Comparison of ENCODE assay signal across 8 mouse cellular contexts in the genomic region with DNA sequence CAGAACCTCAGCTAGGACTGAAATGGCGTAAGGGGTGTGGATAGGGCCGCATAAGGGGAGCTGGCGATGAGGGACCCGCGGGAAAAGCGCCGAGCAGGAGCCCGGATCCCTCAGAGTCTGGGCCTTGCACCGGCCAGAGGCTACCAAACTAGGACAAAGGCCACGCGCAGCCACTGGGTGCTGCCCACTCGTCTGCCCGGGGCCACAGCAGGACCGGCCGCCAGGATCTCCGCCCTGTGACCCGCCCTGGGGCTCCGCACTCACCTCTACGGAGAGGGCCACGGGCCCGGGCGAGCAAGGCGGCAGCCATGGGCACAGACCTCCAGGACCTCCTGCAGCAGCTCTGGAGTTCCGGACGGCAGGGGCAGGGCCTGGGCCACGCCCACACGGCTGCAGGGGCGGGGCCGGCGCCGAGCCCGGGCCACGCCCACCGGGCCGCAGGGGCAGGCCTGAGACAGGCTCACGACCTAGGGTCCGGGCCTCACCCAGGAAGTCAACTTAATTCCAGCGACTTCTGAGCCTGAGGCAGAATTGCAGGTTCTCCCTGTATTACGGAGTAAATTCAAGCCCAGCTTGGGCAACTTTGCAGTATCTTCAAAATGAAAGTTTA. TPM values are rescaled to one million over a fixed set of nuclear protein-coding genes. Genes with fewer than 3 reads are reported as not detected.
DNase-seq lines count a peak whose midpoint lies in the region; ATAC-seq and TF ChIP-seq lines count a peak whose summit lies in the region.

A gene (minus strand): TSS at position 386 of the 610 bp plus-strand sequence.

- peak within 1 kb of the TSS; percentile 59; the same call in 1 of the 2 replicates for H3K27ac ChIP-seq in forebrain, embryonic 12.5 days
- peak within 1 kb of the TSS; percentile 80 for H3K27ac ChIP-seq in heart, postnatal 0 days (ENCODE audit: low read depth)
- peak within 1 kb of the TSS; percentile 55 for H3K27ac ChIP-seq in lung, embryonic 15.5 days

- peaks cover 14% of the 10 kb centered on the region for H3K4me1 ChIP-seq in forebrain, embryonic 12.5 days
- H3K4me1 ChIP-seq in heart, postnatal 0 days (ENCODE audit: control insufficient read depth, insufficient read depth) = 0 out of 2 replicates have a peak, but pooled peaks cover 3% of the 10 kb centered on the region
- peaks cover 10% of the 10 kb centered on the region; the same call in 1 of the 2 replicates for H3K4me1 ChIP-seq in lung, embryonic 15.5 days

- H3K9ac ChIP-seq in forebrain, embryonic 12.5 days = peak within 1 kb of the TSS; percentile 84
- peak within 1 kb of the TSS; percentile 82 for H3K9ac ChIP-seq in heart, postnatal 0 days (replicated peaks; ENCODE audit: low read depth, low read length)
- H3K9ac ChIP-seq in lung, embryonic 15.5 days = peak within 1 kb of the TSS; percentile 72

- TF ChIP-seq EP300 in heart, postnatal 0 days (IDR thresholded peaks at IDR 0.05; ENCODE audit: low read depth) = 0 out of 2 replicates have a peak, but pooled peaks have one; percentile 17

- H3K27me3 ChIP-seq in forebrain, embryonic 12.5 days = no peaks in the 10 kb centered on the region
- H3K27me3 ChIP-seq in heart, postnatal 0 days (ENCODE audit: control insufficient read depth, insufficient read depth, low read length) = no peaks in the 10 kb centered on the region
- H3K27me3 ChIP-seq in lung, embryonic 15.5 days = no peaks in the 10 kb centered on the region

- H3K36me3 ChIP-seq in forebrain, embryonic 12.5 days (replicated peaks) = peaks cover 25% of the 10 kb centered on the region
- peaks cover 29% of the 10 kb centered on the region; the same call in 1 of the 2 replicates for H3K36me3 ChIP-seq in heart, postnatal 0 days (replicated peaks; ENCODE audit: control insufficient read depth, insufficient read depth, low read length)
- H3K36me3 ChIP-seq in lung, embryonic 15.5 days = peaks cover 20% of the 10 kb centered on the region

- H3K4me3 ChIP-seq in forebrain, embryonic 12.5 days (replicated peaks) = peak within 1 kb of the TSS; percentile 74
- peak within 1 kb of the TSS; percentile 79 for H3K4me3 ChIP-seq in heart, postnatal 0 days (ENCODE audit: low read depth, low read length)
- H3K4me3 ChIP-seq in lung, embryonic 15.5 days = peak within 1 kb of the TSS; percentile 59

- H3K9me3 ChIP-seq in forebrain, embryonic 12.5 days = no peaks in the 10 kb centered on the region
- H3K9me3 ChIP-seq in heart, postnatal 0 days (replicated peaks; ENCODE audit: control insufficient read depth, low read length) = no peaks in the 10 kb centered on the region
- no peaks in the 10 kb centered on the region for H3K9me3 ChIP-seq in lung, embryonic 15.5 days

- peak; percentile 82 for DNase-seq in ES-CJ7 (ENCODE audit: low read depth, low spot score)
- peak; percentile 64 for DNase-seq in c-Kit-positive CD71-negative TER-119-negative erythroid progenitor cells, embryonic 14.5 days (ENCODE audit: low read depth)
- peak; percentile 80 for DNase-seq in heart, postnatal 0 days (ENCODE audit: low spot score)
- peak; percentile 90 to 92 for DNase-seq in kidney, postnatal 36 days
- peak; percentile 90 for DNase-seq in thymus, postnatal 0 days (ENCODE audit: low spot score)

- H3K4me2 ChIP-seq in forebrain, embryonic 12.5 days = peak within 1 kb of the TSS; percentile 81
- H3K4me2 ChIP-seq in heart, postnatal 0 days (ENCODE audit: low read depth, low read length) = peak within 1 kb of the TSS; percentile 82
- peak within 1 kb of the TSS; percentile 65 for H3K4me2 ChIP-seq in lung, embryonic 15.5 days

- ATAC-seq in forebrain, embryonic 12.5 days (ENCODE audit: low FRiP score) = peak; percentile 93
- ATAC-seq in heart, postnatal 0 days (ENCODE audit: insufficient read depth, low read depth) = peak; percentile 95
- peak; percentile 95 for ATAC-seq in lung, embryonic 15.5 days (ENCODE audit: borderline replicate concordance, extremely low read depth, low FRiP score, low TSS enrichment)
- ATAC-seq in neutrophil, adult 5-6 weeks (ENCODE audit: extremely low read depth, insufficient number of reproducible peaks, low FRiP score, poor library complexity, severe bottlenecking) = peak; percentile 72

- under 1% methylated on average over 39 of the region's 39 CpGs for WGBS in forebrain, embryonic 12.5 days
- under 1% methylated on average over 39 of the region's 39 CpGs for WGBS in heart, postnatal 0 days
- under 1% methylated on average over 39 of the region's 39 CpGs for WGBS in lung, embryonic 15.5 days

- TF ChIP-seq CTCF in heart, postnatal 0 days (IDR thresholded peaks at IDR 0.05; ENCODE audit: low read depth) = no peak

RNA-seq across cellular contexts. Expression of the gene that starts here (rescaled TPM):
- polyA plus RNA-seq in forebrain, embryonic 12.5 days (2016; fragmentation: Nextera tagmentation; extraction: Ambion mirVana) = 32.7 and 33.0 TPM in 2 replicates
- 266 and 288 TPM in 2 replicates for total RNA-seq in heart, postnatal 0 days (2014; rRNA removed; ENCODE audit: low replicate concordance)
- 208 and 211 TPM in 2 replicates for polyA plus RNA-seq in heart, postnatal 0 days (2015; fragmentation: Nextera tagmentation; extraction: Ambion mirVana)
- polyA plus RNA-seq in lung, embryonic 15.5 days (2015; fragmentation: Nextera tagmentation; extraction: Ambion mirVana) = 76.3 and 76.4 TPM in 2 replicates
- 7.1 and 10.5 TPM in 2 replicates for total RNA-seq in neutrophil, adult 5-6 weeks (2017)
- polyA plus RNA-seq in thymus, postnatal 0 days (2015; fragmentation: Nextera tagmentation; extraction: Ambion mirVana) = 51.6 and 58.6 TPM in 2 replicates

Comparison
In these comparisons a context has a peak if more than half of its experiments do, and no peak if none do; other contexts are left out.
1. Peak in every context shown above with its lines: DNase-seq, ATAC-seq, H3K4me3 ChIP-seq and H3K27ac ChIP-seq.
2. RNA of the gene that starts here (total RNA-seq): 266 to 288 TPM in heart, postnatal 0 days; 7.1 to 10.5 TPM in neutrophil, adult 5-6 weeks; every median in the first group is over 10 times any median in the second.